Mouse (Mus musculus) heart, embryonic 10.5 days (tissue): ENCODE measurements at regions not wholly inside any gene's neighbourhood (a gene's known extent, or its start where the extent isn't known, plus 50 kb on each side); places are given as distances from the start of the nearest gene placed in this dataset.
"Not testable (repeated sequence)": the region's sequence is repeated elsewhere in the genome, so short reads cannot be mapped to it uniquely, and the experiment has no call there.

Experiments
- DNase-seq: peaks from one replicate; pipeline ENCODE4 v3.0.0-alpha.2; 2017; ENCODE audit warnings: low spot score
- H3K27ac ChIP-seq: fragments of 300-500 bp; sonication (generic); 2 replicates; pipeline ENCODE4 v1.5.1; 2016; ENCODE audit warnings: mild to moderate bottlenecking
- H3K27me3 ChIP-seq: fragments of 300-500 bp; sonication (generic); 2 replicates; pipeline ENCODE4 v1.6.1; 2016; ENCODE audit warnings: mild to moderate bottlenecking; ENCODE audit not compliant: poor library complexity, insufficient read depth, severe bottlenecking
- H3K36me3 ChIP-seq: fragments of 300-500 bp; sonication (generic); 2 replicates; pipeline ENCODE4 v1.6.1; 2016; ENCODE audit warnings: mild to moderate bottlenecking, moderate library complexity
- H3K4me1 ChIP-seq: fragments of 300-500 bp; sonication (generic); 2 replicates; pipeline ENCODE4 v1.6.1; 2016; ENCODE audit warnings: mild to moderate bottlenecking
- H3K4me3 ChIP-seq: fragments of 300-500 bp; sonication (generic); 2 replicates; pipeline ENCODE4 v1.5.1; 2016; ENCODE audit warnings: mild to moderate bottlenecking, moderate library complexity
- H3K9me3 ChIP-seq: fragments of 300-500 bp; sonication (generic); 2 replicates; pipeline ENCODE4 v1.6.1; 2016; ENCODE audit warnings: mild to moderate bottlenecking, moderate library complexity
- WGBS: fragments of 180-500 bp; shearing (Covaris S2); methylation state at CpG from one replicate; pipeline ENCODE4 v1.1.7; 2016; 5-methylcytosine and 5-hydroxymethylcytosine counted together

GRCm38 (mm10) chr16:29920940-29921339 lies 143.2 kb upstream of the Hes1 start:
- 69% methylated on average over 5 of the region's 5 CpGs for WGBS

GRCm38 (mm10) chr16:29921385-29921784 lies 142.8 kb upstream of the Hes1 start:
- Histone ChIP-seq H3K4me1 (no peaks in the 10 kb centered on the region), H3K36me3 (no peaks in the 10 kb centered on the region), H3K27me3 (no peaks in the 10 kb centered on the region), H3K9me3 (no peaks in the 10 kb centered on the region), H3K4me3 (no peak overlapping the region), H3K27ac (no peak overlapping the region)
- DNase-seq: peak; percentile 33
- 36% methylated on average over 3 of the region's 3 CpGs for WGBS

More at GRCm38 (mm10) chr16:29920940-29921339, 143.2 kb upstream of the Hes1 start:
- peak; percentile 24 for DNase-seq
- Histone ChIP-seq H3K27me3 (0 out of 2 replicates have a peak, but pooled peaks cover under 1% of the 10 kb centered on the region), H3K4me1 (no peaks in the 10 kb centered on the region), H3K4me3 (no peak overlapping the region), H3K36me3 (no peaks in the 10 kb centered on the region), H3K27ac (no peak overlapping the region), H3K9me3 (no peaks in the 10 kb centered on the region)

GRCm38 (mm10) chr16:29927276-29927675 lies 136.9 kb upstream of the Hes1 start:
- H3K36me3 ChIP-seq: not testable (repeated sequence)
- WGBS: 87% methylated on average over 11 of the region's 11 CpGs

DNA sequence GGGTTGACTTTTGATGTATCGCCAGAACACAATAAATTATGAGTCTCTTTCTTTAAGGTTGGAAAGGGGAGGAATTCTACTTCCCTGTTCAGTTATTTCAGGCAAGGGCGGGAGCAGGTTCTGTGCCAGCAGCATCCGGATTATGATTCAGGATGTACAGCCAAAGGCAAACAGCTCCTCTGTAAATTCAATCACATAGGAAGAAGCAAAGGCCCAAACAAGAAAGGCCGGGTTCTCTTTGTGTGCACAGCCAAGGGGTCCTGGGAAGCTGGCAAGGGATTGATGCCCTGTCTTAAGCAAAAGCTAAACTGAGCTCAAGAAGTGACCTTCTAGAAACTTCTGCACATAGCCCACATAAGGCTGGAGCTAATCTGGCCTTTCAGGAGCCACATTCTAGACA lies 135.9 kb upstream of the Hes1 start:
- Histone ChIP-seq H3K27me3 (no peaks in the 10 kb centered on the region), H3K36me3 (no peaks in the 10 kb centered on the region), H3K9me3 (no peaks in the 10 kb centered on the region), H3K27ac (no peak overlapping the region), H3K4me3 (no peak overlapping the region), H3K4me1 (peaks cover 8% of the 10 kb centered on the region)
- WGBS: 92% methylated on average over 4 of the region's 4 CpGs
- DNase-seq: peak; percentile 43

More at GRCm38 (mm10) chr16:29927276-29927675, 136.9 kb upstream of the Hes1 start:
- not testable (repeated sequence) for H3K4me1 ChIP-seq, H3K4me3 ChIP-seq, H3K9me3 ChIP-seq, H3K27me3 ChIP-seq, H3K27ac ChIP-seq
- DNase-seq: peak; percentile 66

GRCm38 (mm10) chr16:29931746-29932351 lies 132.3 kb upstream of the Hes1 start:
- Histone ChIP-seq H3K27ac (no peak overlapping the region), H3K9me3 (no peaks in the 10 kb centered on the region), H3K4me3 (no peak overlapping the region), H3K27me3 (no peaks in the 10 kb centered on the region), H3K4me1 (peaks cover 27% of the 10 kb centered on the region), H3K36me3 (no peaks in the 10 kb centered on the region)
- 70% methylated on average over 10 of the region's 10 CpGs for WGBS
- DNase-seq: peak; percentile 73

GRCm38 (mm10) chr16:29934649-29935048 lies 129.5 kb upstream of the Hes1 start:
- no peak overlapping the region for H3K4me3 ChIP-seq
- H3K27ac ChIP-seq: 0 out of 2 replicates have a peak overlapping the region, but pooled peaks have one; percentile 10
- peaks cover 31% of the 10 kb centered on the region for H3K4me1 ChIP-seq
- 24% methylated on average over 1 of the region's 1 CpGs for WGBS
- peak; percentile 55 for DNase-seq
- no peaks in the 10 kb centered on the region for H3K36me3 ChIP-seq
- H3K27me3 ChIP-seq: no peaks in the 10 kb centered on the region
- H3K9me3 ChIP-seq: no peaks in the 10 kb centered on the region

- 92% methylated on average over 9 of the region's 9 CpGs for WGBS
- Histone ChIP-seq H3K36me3 (no peaks in the 10 kb centered on the region), H3K27me3 (no peaks in the 10 kb centered on the region), H3K4me3 (no peak overlapping the region), H3K27ac (no peak overlapping the region), H3K9me3 (no peaks in the 10 kb centered on the region), H3K4me1 (peaks cover 37% of the 10 kb centered on the region)
- DNase-seq: peak; percentile 45
These were observed 125.5 kb upstream of the Hes1 start for GRCm38 (mm10) chr16:29938700-29939099.

- no peaks in the 10 kb centered on the region for H3K27me3 ChIP-seq
- no peak overlapping the region for H3K4me3 ChIP-seq
- 86% methylated on average over 8 of the region's 8 CpGs for WGBS
These were observed 124.8 kb upstream of the Hes1 start for GRCm38 (mm10) chr16:29939331-29939850.

GRCm38 (mm10) chr16:29939869-29940707 lies 124.1 kb upstream of the Hes1 start:
- Histone ChIP-seq H3K27ac (peak overlapping the region; percentile 22; the same call in 1 of the 2 replicates), H3K4me1 (peaks cover 34% of the 10 kb centered on the region), H3K9me3 (no peaks in the 10 kb centered on the region), H3K36me3 (no peaks in the 10 kb centered on the region), H3K27me3 (no peaks in the 10 kb centered on the region), H3K4me3 (no peak overlapping the region)
- DNase-seq: peak; percentile 63
- WGBS: 53% methylated on average over 12 of the region's 12 CpGs

More at GRCm38 (mm10) chr16:29939331-29939850, 124.8 kb upstream of the Hes1 start:
- Histone ChIP-seq H3K4me1 (peaks cover 34% of the 10 kb centered on the region), H3K9me3 (no peaks in the 10 kb centered on the region), H3K27ac (peak overlapping the region; percentile 11; the same call in 1 of the 2 replicates), H3K36me3 (no peaks in the 10 kb centered on the region)
- DNase-seq: no peak

DNA sequence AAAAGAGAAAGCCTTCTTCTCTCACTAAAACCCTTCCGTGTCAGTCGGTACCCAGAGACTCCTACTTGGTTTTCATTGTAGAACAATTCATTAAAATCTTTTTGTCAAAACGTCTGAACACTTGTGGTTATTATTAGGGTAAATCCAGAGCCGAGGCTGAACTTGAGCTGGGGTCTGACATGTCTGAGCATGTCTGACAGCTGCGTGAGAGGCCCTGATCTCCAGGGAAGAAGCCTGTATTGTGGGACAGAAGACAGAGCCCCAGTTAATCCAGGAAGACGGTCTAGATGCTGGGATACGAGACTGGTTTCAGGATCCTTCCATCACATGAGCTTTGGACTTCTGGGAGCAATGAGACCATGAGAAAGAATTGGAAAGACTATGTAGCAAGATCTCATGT lies 122.1 kb upstream of the Hes1 start:
- Histone ChIP-seq H3K27ac (peak overlapping the region; percentile 10; the same call in 1 of the 2 replicates), H3K36me3 (no peaks in the 10 kb centered on the region), H3K27me3 (no peaks in the 10 kb centered on the region), H3K4me1 (peaks cover 47% of the 10 kb centered on the region), H3K4me3 (no peak overlapping the region), H3K9me3 (no peaks in the 10 kb centered on the region)
- DNase-seq: peak; percentile 42
- 65% methylated on average over 7 of the region's 7 CpGs for whole genome bisulfite sequencing

GRCm38 (mm10) chr16:29943963-29944860 lies 120.0 kb upstream of the Hes1 start:
- WGBS: 81% methylated on average over 10 of the region's 10 CpGs
- Histone ChIP-seq H3K9me3 (no peaks in the 10 kb centered on the region), H3K4me1 (peaks cover 53% of the 10 kb centered on the region), H3K36me3 (no peaks in the 10 kb centered on the region), H3K27me3 (no peaks in the 10 kb centered on the region), H3K27ac (peak overlapping the region; percentile 90; the same call in 1 of the 2 replicates), H3K4me3 (no peak overlapping the region)
- DNase-seq: peak; percentile 72

DNA sequence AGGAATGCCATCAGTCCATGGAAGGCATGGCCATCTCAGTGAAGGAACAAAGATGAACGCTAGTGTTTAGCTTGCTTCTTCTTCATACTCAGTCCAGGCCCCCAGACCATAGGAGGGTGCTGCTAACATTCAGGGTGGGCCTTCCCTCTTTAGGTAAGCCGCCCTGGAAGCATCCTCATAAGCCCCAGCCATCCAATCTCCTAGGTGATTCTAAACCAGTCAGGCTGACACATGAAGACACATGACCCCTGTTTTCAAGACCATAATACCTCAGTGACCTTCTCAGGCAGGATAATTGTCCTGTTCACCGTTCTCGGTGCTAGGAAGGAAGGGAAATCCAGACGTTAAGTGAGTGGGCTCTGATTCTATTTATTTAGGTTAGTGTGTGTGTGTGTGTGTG lies 119.2 kb upstream of the Hes1 start:
- Histone ChIP-seq H3K4me3 (peak overlapping the region; percentile 56; the same call in 1 of the 2 replicates), H3K36me3 (no peaks in the 10 kb centered on the region), H3K27ac (peak overlapping the region; percentile 90), H3K9me3 (no peaks in the 10 kb centered on the region), H3K4me1 (peaks cover 46% of the 10 kb centered on the region), H3K27me3 (no peaks in the 10 kb centered on the region)
- 61% methylated on average over 5 of the region's 5 CpGs for WGBS
- DNase-seq: no peak
